Mouse (Mus musculus) MEL (cell line): ENCODE results near the gene Ccdc17. TPM values are rescaled to one million over a fixed set of nuclear protein-coding genes. Genes with fewer than 3 reads are reported as not detected.

Source experiments
- DNase-seq: peaks from one replicate; pipeline ENCODE4 v3.0.0; 2011; ENCODE audit warnings: low read depth, low spot score
- H3K27ac ChIP-seq: 2 replicates; pipeline ENCODE4 v1.5.1; 2012; ENCODE audit warnings: low read depth, mild to moderate bottlenecking, control low read depth, low read length, moderate library complexity; ENCODE audit not compliant: control insufficient read depth
- H3K27me3 ChIP-seq, 2 experiments: fragments of 150-350 bp in 1 of 2; sonication (generic) in 1 of 2; 2 replicates each; pipeline ENCODE4 v1.6.1; 2012; ENCODE audit warnings: low read length in 2 of 2, mild to moderate bottlenecking in 2 of 2, improper control_type of control experiment in 1 of 2, moderate library complexity in 1 of 2; ENCODE audit not compliant: insufficient read depth in 2 of 2, control insufficient read depth in 1 of 2
- H3K36me3 ChIP-seq, 2 experiments: 2 replicates each; pipeline ENCODE4 v1.6.1; 2012 to 2014; ENCODE audit warnings: low read length in 2 of 2, improper control_type of control experiment in 1 of 2, inconsistent platforms in 1 of 2, mild to moderate bottlenecking in 1 of 2; ENCODE audit not compliant: insufficient read depth in 2 of 2, control insufficient read depth in 1 of 2
- H3K4me1 ChIP-seq, 2 experiments: fragments of 150-350 bp in 1 of 2; sonication (generic) in 1 of 2; 2 replicates each; pipeline ENCODE4 v1.6.1; 2012; ENCODE audit warnings: low read length in 2 of 2, improper control_type of control experiment in 1 of 2, mild to moderate bottlenecking in 1 of 2; ENCODE audit not compliant: insufficient read depth in 2 of 2, control insufficient read depth in 1 of 2
- H3K4me3 ChIP-seq, 2 experiments: fragments of 150-350 bp in 1 of 2; sonication (generic) in 1 of 2; 2 replicates each; pipeline ENCODE4 v1.5.1; 2012; ENCODE audit warnings: low read depth in 2 of 2, low read length in 2 of 2, mild to moderate bottlenecking in 2 of 2, moderate library complexity in 2 of 2, control low read depth in 1 of 2, improper control_type of control experiment in 1 of 2; ENCODE audit not compliant: control insufficient read depth in 1 of 2, insufficient read depth in 1 of 2
- H3K79me2 ChIP-seq: 2 replicates; pipeline ENCODE4 v1.6.1; 2012; ENCODE audit warnings: mild to moderate bottlenecking, low read length, moderate library complexity; ENCODE audit not compliant: control insufficient read depth, poor library complexity, insufficient read depth
- H3K9ac ChIP-seq: 2 replicates; pipeline ENCODE4 v1.6.1; 2012; ENCODE audit warnings: low read depth, mild to moderate bottlenecking, control low read depth, low read length, moderate library complexity; ENCODE audit not compliant: control insufficient read depth, poor library complexity, severe bottlenecking
- H3K9me3 ChIP-seq: fragments of 150-350 bp; sonication (generic); replicated peaks from 2 replicates; pipeline ENCODE4 v1.6.1; 2012; ENCODE audit warnings: mild to moderate bottlenecking, low read length, improper control_type of control experiment, moderate library complexity; ENCODE audit not compliant: insufficient read depth
- BHLHE40 ChIP-seq: IDR thresholded peaks from 2 replicates; pipeline ENCODE4 v1.6.1; 2012; ENCODE audit warnings: low read depth, mild to moderate bottlenecking, inconsistent platforms, low read length, improper control_type of control experiment, borderline replicate concordance
- ELF1 ChIP-seq: IDR thresholded peaks from 2 replicates; pipeline ENCODE4 v1.6.1; 2014; ENCODE audit warnings: low read depth, mild to moderate bottlenecking, inconsistent platforms, low read length, improper control_type of control experiment, moderate library complexity
- EP300 ChIP-seq, 2 experiments: IDR thresholded peaks; 2 replicates each; pipeline ENCODE4 v1.6.1; 2011; ENCODE audit warnings: improper control_type of control experiment in 2 of 2, low read length in 2 of 2, low read depth in 1 of 2, mild to moderate bottlenecking in 1 of 2
- GABPA ChIP-seq: IDR thresholded peaks from 2 replicates; pipeline ENCODE4 v1.6.1; 2012; ENCODE audit warnings: low read depth, mild to moderate bottlenecking, inconsistent platforms, low read length, improper control_type of control experiment, moderate library complexity
- GATA1 ChIP-seq: IDR thresholded peaks from 2 replicates; pipeline ENCODE4 v1.6.1; 2011; ENCODE audit warnings: low read depth, low read length, improper control_type of control experiment
- JUND ChIP-seq: IDR thresholded peaks from 2 replicates; pipeline ENCODE4 v1.6.1; 2011; ENCODE audit warnings: low read depth, mild to moderate bottlenecking, improper control_type of control experiment, low read length
- KAT2A ChIP-seq: conservative IDR thresholded peaks from 2 replicates; pipeline ENCODE4 v1.6.1; 2012; ENCODE audit warnings: low read depth, low read length, improper control_type of control experiment, inconsistent platforms
- MAFK ChIP-seq: IDR thresholded peaks from 2 replicates; pipeline ENCODE4 v1.6.1; 2011; ENCODE audit warnings: low read depth, mild to moderate bottlenecking, low read length, improper control_type of control experiment, borderline replicate concordance
- MEF2A ChIP-seq: IDR thresholded peaks from 2 replicates; pipeline ENCODE4 v1.6.1; 2014; ENCODE audit warnings: low read depth, mild to moderate bottlenecking, inconsistent platforms, low read length, improper control_type of control experiment; ENCODE audit not compliant: poor library complexity, insufficient replicate concordance, severe bottlenecking; ENCODE audit errors: extremely low read depth
- MXI1 ChIP-seq: IDR thresholded peaks from 2 replicates; pipeline ENCODE4 v1.6.1; 2011; ENCODE audit warnings: mild to moderate bottlenecking, low read depth, low read length, improper control_type of control experiment
- MYB ChIP-seq: IDR thresholded peaks from 2 replicates; pipeline ENCODE4 v1.6.1; 2011; ENCODE audit warnings: mild to moderate bottlenecking, low read depth, low read length, improper control_type of control experiment
- MYC ChIP-seq: IDR thresholded peaks from 2 replicates; pipeline ENCODE4 v1.6.1; 2011; ENCODE audit warnings: low read depth, mild to moderate bottlenecking, low read length, improper control_type of control experiment, moderate library complexity
- NELFE ChIP-seq: IDR thresholded peaks from 2 replicates; pipeline ENCODE4 v1.6.1; 2011; ENCODE audit warnings: low read depth, low read length, improper control_type of control experiment
- POLR2A ChIP-seq, 2 experiments: IDR thresholded peaks; 2 replicates each; pipeline ENCODE4 v1.6.1; 2011 to 2012; ENCODE audit warnings: low read length in 2 of 2, mild to moderate bottlenecking in 2 of 2, control low read depth in 1 of 2, improper control_type of control experiment in 1 of 2, low read depth in 1 of 2, moderate library complexity in 1 of 2; ENCODE audit not compliant: control insufficient read depth in 1 of 2, insufficient read depth in 1 of 2, poor library complexity in 1 of 2
- POLR2AphosphoS5 ChIP-seq: IDR thresholded peaks from 2 replicates; pipeline ENCODE4 v1.6.1; 2012; ENCODE audit warnings: low read depth, borderline replicate concordance, mild to moderate bottlenecking, inconsistent platforms, low read length, moderate library complexity, mixed read lengths
- RCOR1 ChIP-seq: IDR thresholded peaks from 2 replicates; pipeline ENCODE4 v1.6.1; 2012; ENCODE audit warnings: low read depth, mild to moderate bottlenecking, inconsistent platforms, low read length, improper control_type of control experiment
- SMC3 ChIP-seq: IDR thresholded peaks from 2 replicates; pipeline ENCODE4 v1.6.1; 2011; ENCODE audit warnings: low read depth, low read length, improper control_type of control experiment
- TAL1 ChIP-seq: IDR thresholded peaks from 2 replicates; pipeline ENCODE4 v1.6.1; 2012; ENCODE audit warnings: mild to moderate bottlenecking, inconsistent platforms, low read length, moderate library complexity, mixed read lengths
- TBP ChIP-seq: IDR thresholded peaks from 2 replicates; pipeline ENCODE4 v1.8.0; 2011; ENCODE audit warnings: low read depth, low read length, improper control_type of control experiment
- TCF12 ChIP-seq: IDR thresholded peaks from 2 replicates; pipeline ENCODE4 v1.6.1; 2014; ENCODE audit warnings: low read depth, mild to moderate bottlenecking, inconsistent platforms, low read length, improper control_type of control experiment, moderate library complexity
- USF1 ChIP-seq: IDR thresholded peaks from 2 replicates; pipeline ENCODE4 v1.6.1; 2014; ENCODE audit warnings: low read depth, mild to moderate bottlenecking, inconsistent platforms, low read length, improper control_type of control experiment, moderate library complexity
- USF2 ChIP-seq, 2 experiments: IDR thresholded peaks; 2 replicates each; pipeline ENCODE4 v1.6.1; 2011 to 2012; ENCODE audit warnings: improper control_type of control experiment in 2 of 2, low read length in 2 of 2, borderline replicate concordance in 1 of 2, inconsistent platforms in 1 of 2, low read depth in 1 of 2, mild to moderate bottlenecking in 1 of 2; ENCODE audit not compliant: insufficient read depth in 1 of 2
- ZKSCAN1 ChIP-seq: IDR thresholded peaks from 2 replicates; pipeline ENCODE4 v1.6.1; 2012; ENCODE audit warnings: low read depth, mild to moderate bottlenecking, inconsistent platforms, low read length, improper control_type of control experiment, moderate library complexity
- ZNF384 ChIP-seq: IDR thresholded peaks from 2 replicates; pipeline ENCODE4 v1.6.1; 2012; ENCODE audit warnings: low read depth, mild to moderate bottlenecking, inconsistent platforms, low read length, improper control_type of control experiment
- polyA plus RNA-seq, 2 experiments: library from polyadenylated mRNA; stranded (reverse) in 1 of 2; unstranded in 1 of 2; fragments of >175 nt in 1 of 2; fragments of >200 nt in 1 of 2; gene quantifications; 2 replicates each; pipeline versions ENCODE4 v1.2.1 to v1.2.4; 2012; ENCODE audit warnings: low replicate concordance in 2 of 2, low read depth in 1 of 2; ENCODE audit not compliant: insufficient read length in 2 of 2, insufficient read depth in 1 of 2, missing spikeins in 1 of 2
- total RNA-seq: library from RNA; depleted of rRNA; stranded (reverse); fragments of 300-350 nt; gene quantifications from 2 replicates; pipeline ENCODE4 v1.2.3, GENCODE M21; 2012

The Ccdc17 gene
- total and polyA plus RNA-seq, 3 experiments = 1.2 to 1.5 TPM; not detected in 1

DNA sequence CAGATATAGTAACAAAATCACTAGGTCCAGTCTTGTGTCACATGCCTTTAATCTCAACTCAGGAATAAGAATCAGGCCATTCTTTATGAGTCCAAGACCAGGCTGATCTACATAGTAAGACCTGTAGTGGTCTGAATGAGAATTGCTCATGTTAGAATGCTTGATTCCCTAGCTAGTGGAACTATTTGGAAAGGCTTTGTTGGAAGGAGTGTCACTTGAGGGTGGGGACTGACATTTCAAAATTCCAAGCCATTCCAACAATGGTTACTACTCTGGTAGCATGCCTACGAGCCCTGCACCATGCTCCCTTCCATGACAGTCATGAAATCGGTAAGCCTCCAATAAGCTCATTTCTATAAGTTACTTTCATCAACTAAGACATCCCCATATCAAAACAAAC is 16.2 kb downstream of the Ccdc17 start:
- Histone ChIP-seq H3K4me1 (no peaks in the 10 kb centered on the region), H3K27me3 (no peaks in the 10 kb centered on the region), H3K27ac (no peak overlapping the region), H3K9me3 (no peaks in the 10 kb centered on the region), H3K9ac (no peak overlapping the region), H3K4me3 (no peak overlapping the region), H3K79me2 (peaks cover 2% of the 10 kb centered on the region; the same call in 1 of the 2 replicates), H3K36me3 (peaks cover 4 to 64% of the 10 kb centered on the region in 2 experiments)
- DNase-seq = no peak
- TF ChIP-seq TCF12 (no peak), NELFE (no peak), USF1 (no peak), MEF2A (no peak), KAT2A (no peak), TAL1 (no peak), ZNF384 (no peak)
- TF ChIP-seq, all 39 proteins: peak for 0

GRCm38 (mm10) chr4:116615237-116615636 is 18.8 kb downstream of the Ccdc17 start:
- Histone ChIP-seq H3K36me3 (peaks cover 2 to 54% of the 10 kb centered on the region in 2 experiments), H3K4me3 (no peak overlapping the region), H3K9me3 (no peaks in the 10 kb centered on the region), H3K27me3 (no peaks in the 10 kb centered on the region), H3K27ac (no peak overlapping the region), H3K4me1 (no peaks in the 10 kb centered on the region), H3K79me2 (peaks cover 3% of the 10 kb centered on the region; the same call in 1 of the 2 replicates), H3K9ac (no peak overlapping the region)
- DNase-seq = no peak
- no peak for TF ChIP-seq KAT2A

DNA sequence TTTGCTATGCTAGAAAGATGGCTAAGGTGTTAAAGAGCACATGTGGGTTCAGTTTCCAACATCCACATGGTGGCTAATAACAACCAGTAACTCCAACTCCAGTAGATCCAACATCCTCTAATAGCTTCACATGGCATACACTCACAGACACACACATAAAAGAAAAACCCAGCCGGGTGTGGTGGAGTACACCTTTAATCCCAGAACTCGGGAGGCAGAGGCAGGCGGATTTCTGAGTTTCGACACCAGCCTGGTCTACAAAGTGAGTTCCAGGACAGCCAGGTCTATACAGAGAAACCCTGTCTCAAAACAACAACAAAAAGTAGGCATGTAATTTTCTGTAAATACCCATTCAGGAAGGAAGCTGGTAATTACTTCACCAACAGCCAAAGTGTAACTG is 28.4 kb downstream of the Ccdc17 start:
- no peak overlapping the region for H3K9ac ChIP-seq
- TF ChIP-seq MAFK (no peak), POLR2AphosphoS5 (no peak), POLR2A (IDR thresholded peaks at IDR 0.05; ENCODE audit: control insufficient read depth in 1 of 2, insufficient read depth in 1 of 2, low read depth in 1 of 2, low read length in 2 of 2, poor library complexity in 1 of 2) (no peak), EP300 (IDR thresholded peaks at IDR 0.05; ENCODE audit: low read depth in 1 of 2, low read length in 2 of 2) (no peak), SMC3 (no peak), MXI1 (no peak), RCOR1 (no peak), TBP (no peak), ZKSCAN1 (no peak), BHLHE40 (no peak), ELF1 (no peak), MYB (no peak), GABPA (no peak), GATA1 (no peak), JUND (no peak), USF2 (IDR thresholded peaks at IDR 0.05; ENCODE audit: borderline replicate concordance in 1 of 2, insufficient read depth in 1 of 2, low read depth in 1 of 2, low read length in 2 of 2) (no peak), USF1 (no peak), MYC (no peak)
- peaks cover 2 to 4% of the 10 kb centered on the region in 2 experiments; a peak in 1 of 4 replicates for H3K4me1 ChIP-seq
- peaks cover 18 to 23% of the 10 kb centered on the region in 2 experiments for H3K36me3 ChIP-seq
- H3K27ac ChIP-seq = no peak overlapping the region
- peaks cover 38% of the 10 kb centered on the region for H3K79me2 ChIP-seq
- no peaks in the 10 kb centered on the region for H3K9me3 ChIP-seq
- H3K27me3 ChIP-seq = no peaks in the 10 kb centered on the region
- no peak overlapping the region for H3K4me3 ChIP-seq
- DNase-seq = no peak
